Mouse (Mus musculus): ENCODE results near the gene Mrpl51.

Mrpl51 gene

DNA sequence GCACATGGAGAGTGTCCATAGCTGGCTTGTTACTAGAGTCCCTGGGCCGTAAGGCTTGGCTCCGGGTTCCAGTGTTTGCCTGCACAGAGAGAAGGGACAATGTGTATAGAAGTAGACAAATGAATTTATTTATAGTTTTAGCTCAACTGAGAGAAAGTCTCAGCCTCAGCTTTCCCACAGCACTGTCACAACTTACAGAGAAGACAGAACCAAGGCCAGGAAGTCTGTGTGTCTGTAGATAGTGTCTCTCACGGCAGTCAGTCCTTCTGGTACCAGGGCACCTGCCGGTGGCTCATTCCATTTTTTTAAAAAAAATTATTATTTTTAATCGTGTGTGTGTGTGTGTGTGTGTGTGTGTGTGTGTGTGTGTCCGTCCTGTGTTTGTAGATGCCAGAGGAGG is 40.9 kb downstream of the Mrpl51 start:
- no peak for DNase-seq (ENCODE audit: low spot score)

DNA sequence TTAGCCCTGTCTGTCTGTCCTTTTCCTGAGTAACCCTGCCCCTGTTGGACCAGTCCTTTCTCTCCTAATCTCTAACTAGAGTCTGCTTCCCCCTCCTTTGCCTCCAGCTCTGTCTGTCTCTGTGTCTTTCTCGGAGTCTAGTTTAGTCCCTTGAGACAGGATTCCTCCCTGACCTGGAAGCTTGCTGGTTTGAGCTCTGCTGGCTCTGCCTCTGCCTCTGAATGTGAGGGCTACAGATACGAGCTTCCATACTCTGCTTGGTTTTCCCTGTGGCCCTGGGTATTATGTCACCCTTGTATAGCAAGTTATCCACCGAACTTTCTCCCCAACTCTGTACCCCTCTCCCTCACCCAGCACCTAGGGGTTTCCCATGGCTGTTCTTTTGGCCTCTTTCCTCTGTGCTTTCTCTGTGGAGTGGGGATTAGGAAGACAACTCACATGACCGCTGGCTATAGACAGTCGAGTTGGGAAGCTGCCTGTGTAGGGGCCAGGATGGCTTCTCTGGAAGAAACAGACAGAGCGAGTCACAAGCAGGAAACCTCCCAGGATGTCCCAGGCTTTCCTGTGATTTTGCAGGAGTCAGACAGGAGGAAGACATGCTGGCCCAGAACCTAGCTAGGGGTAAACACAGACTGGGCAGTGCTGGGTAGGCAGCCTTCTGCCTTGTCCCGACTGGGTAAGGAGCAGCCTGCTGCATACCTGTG is 42.4 kb downstream of the Mrpl51 start:
- DNase-seq (ENCODE audit: low spot score) = no peak

DNA sequence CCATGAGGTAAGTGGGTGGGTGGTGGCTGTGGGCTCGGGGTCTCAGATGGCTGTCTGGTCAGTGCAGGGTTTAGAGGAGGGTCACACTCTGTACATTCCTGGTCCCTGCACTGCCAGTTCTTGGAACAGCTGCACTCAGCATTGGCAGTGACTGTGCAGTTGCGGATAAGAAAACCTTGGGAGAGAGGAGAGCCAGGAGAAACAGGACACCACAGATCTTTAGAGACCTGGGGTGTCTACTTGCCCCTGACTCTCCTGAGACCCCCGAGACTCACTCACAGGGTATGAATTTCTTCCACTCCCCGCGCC is 42.9 kb downstream of the Mrpl51 start:
- no peak for DNase-seq (ENCODE audit: low spot score)

DNA sequence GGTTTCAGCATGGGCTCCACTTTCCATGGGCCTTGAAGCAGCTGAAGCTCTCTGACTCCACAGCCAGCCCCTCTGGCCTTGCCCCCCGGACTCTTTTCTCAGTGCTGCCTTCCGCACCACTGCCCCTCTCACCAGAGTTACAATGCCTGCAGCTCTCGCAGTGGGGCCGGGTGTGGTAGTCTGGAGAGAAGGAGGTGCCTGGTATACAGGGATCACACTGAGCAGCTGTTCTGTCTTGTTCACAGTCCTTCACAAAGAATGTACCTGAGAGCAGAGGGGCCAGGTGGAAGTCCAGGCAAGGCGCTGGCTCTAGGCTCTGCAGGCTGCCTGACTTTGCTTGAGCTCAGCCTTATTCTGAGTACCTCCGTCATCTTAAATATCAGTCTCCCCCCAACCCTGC is 44.7 kb downstream of the Mrpl51 start:
- no peak for DNase-seq (ENCODE audit: low spot score)

DNA sequence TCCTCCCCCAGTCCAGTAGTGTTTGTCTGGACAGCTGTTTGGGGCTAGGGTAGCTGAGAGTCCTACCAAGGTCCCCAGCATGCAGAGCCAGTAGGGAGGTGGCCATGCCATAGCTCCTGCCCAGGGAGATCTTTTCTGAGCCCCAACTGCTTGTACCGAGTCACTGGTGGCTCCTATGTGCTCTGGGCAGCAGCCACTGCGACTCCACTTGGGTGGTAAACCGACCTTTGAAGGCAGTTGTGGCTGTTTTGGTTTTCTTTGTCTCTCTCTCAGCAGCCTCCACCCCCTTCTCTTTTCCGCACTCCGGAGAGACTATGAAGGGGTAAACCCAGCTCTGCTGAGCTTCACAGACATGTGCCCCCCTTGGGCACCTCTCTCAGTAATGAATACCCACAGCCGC is 45.2 kb downstream of the Mrpl51 start, which contains the start of gene Cd27:
Gene Cd27, minus strand, starts transcription at position 229 of the 400 bp plus-strand sequence.
- DNase-seq (ENCODE audit: low spot score) = no peak

DNA sequence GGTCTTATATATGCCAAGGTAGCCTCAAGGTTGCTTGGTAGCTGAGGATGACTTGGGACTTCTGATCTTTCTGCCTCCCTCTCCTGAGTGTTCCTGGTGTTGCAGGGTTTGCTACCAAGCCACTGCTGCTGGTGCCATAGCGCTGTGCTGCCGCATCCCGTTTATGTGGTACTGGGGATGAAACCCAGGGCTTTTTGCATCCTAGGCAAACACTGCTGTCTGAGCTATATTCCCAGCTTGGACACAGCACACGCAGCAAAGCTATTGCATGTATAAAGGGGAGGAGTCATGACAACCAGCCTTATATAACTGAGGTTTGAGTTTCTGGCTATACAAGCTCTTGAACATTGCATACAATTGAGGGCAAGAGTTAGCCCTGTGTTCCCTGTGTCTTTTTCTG is 45.8 kb downstream of the Mrpl51 start:
- no peak for DNase-seq (ENCODE audit: low spot score)

DNA sequence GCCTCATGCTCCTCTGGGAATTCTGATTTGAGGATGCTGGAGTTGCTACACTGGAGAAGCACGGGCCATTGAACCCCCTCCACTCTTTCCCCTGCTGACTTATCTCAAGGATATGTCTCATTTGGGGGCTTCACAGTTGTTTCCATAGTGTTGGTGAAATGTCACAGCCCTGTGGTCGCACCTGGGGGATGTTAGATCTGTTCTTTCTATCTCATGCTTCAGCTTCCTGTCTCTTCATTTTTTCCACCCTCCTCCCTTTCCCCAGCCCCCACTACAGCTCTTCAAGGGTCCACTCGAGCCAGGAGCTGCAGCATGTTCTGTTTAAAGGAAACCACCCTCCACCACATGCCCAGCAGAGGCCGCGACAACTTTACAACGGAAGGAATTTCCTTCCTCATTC is 46.8 kb downstream of the Mrpl51 start:
- no peak for DNase-seq (ENCODE audit: low spot score)

DNA sequence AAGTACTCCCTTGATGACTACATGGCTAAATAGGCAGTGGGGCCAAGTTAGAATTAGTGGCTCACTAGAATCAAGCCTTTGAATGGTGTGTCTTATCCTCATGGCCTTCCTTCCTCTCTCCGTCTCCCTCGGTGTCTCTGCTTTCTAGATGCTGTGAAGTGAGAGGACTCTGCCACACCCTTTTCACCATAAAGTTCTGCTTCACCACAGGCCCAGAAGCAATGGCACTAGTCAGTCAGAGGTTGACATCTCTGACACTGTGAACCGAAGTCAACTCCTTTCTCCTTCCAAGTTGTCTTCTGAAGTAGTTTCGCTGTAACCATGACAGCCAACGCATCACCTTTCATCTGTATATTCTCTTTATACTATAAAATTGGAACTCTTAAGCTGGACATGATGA is 47.9 kb downstream of the Mrpl51 start:
- DNase-seq (ENCODE audit: low spot score) = no peak

DNA sequence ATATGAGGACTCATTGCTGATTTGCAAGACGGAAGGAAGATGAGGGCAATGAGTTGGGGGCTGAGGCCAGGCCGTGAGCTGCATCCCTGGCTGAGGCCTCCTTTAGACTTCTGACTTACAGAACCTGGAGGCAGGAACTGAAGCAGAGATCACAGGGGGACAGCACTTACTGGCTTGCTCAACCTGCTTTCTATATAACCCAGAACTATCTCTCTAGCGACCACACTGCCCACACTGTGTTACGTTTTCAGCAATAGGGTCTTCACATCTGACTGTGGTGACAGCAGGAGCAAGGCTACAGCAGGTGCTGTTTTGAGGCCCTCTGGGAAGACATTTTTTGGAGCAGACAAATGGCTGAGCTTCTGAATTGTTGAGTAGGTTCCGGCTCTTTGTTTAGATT is 49.0 kb downstream of the Mrpl51 start:
- DNase-seq (ENCODE audit: low spot score) = no peak

DNA sequence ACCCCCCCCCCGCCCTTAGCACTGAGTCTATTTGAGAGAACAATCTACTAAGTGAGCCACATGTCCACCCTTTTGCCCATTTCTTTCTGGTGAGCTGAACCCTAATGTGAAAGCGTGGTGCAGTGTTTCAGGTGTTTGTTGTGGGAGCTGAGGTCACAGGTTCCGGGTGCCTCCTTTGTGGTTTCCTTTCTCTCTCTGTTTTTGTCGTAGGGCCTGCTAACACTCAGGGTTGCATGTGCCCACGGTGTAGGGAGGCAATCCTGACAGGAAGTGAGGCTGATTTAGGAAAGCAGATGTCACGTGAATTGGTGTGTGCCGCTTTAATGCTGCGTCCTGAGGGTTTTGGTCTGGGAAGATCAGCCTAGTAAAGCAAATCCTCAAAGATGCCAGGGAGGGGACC is 50.0 kb downstream of the Mrpl51 start:
- DNase-seq (ENCODE audit: low spot score) = no peak

DNA sequence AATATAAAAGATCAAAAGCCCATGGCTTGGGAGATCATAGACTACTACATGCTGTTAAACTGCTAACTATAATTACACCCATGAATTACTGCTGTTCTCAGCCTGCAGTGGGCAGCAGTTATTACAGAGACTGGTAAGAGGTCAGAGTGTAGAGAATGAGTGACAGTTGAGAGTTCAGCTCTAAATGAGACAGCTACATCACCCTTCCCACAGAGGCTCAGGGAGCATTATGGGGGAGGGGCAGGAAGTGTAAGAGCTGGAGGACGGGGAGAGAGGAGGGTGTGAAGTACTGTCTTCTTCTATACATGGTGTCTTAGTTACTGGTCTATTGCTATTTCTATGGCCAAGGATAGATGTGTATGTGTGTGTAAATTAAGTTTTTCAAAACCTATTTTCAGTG is 53.0 kb downstream of the Mrpl51 start:
- no peak for DNase-seq (ENCODE audit: low spot score)
